Mouse (Mus musculus): ENCODE data around the gene Dnah8. TPM values are rescaled to one million over a fixed set of nuclear protein-coding genes. Genes with fewer than 3 reads are reported as not detected.

Gene Dnah8
- polyA plus RNA-seq, 1 experiment: 2.3 TPM

- TF ChIP-seq POLR2A (IDR thresholded peaks at IDR 0.05; ENCODE audit: borderline replicate concordance, extremely low read depth, insufficient read depth, insufficient read length, poor library complexity, severe bottlenecking) (no peak), CTCF (IDR thresholded peaks at IDR 0.05; ENCODE audit: borderline replicate concordance, extremely low read depth, insufficient read depth, insufficient read length) (no peak)
Measured at GRCm38 (mm10) chr17:30756771-30757170, 132.6 kb downstream of the Dnah8 start.

GRCm38 (mm10) chr17:30760307-30760706 is 136.2 kb downstream of the Dnah8 start:
- no peak for DNase-seq (ENCODE audit: low read depth)
- no peak for TF ChIP-seq POLR2A (IDR thresholded peaks at IDR 0.05; ENCODE audit: borderline replicate concordance, extremely low read depth, insufficient read depth, insufficient read length, poor library complexity, severe bottlenecking)
- no peak for TF ChIP-seq CTCF (IDR thresholded peaks at IDR 0.05; ENCODE audit: borderline replicate concordance, extremely low read depth, insufficient read depth, insufficient read length)

More at GRCm38 (mm10) chr17:30756771-30757170, 132.6 kb downstream of the Dnah8 start:
- DNase-seq (ENCODE audit: low read depth): no peak

GRCm38 (mm10) chr17:30764276-30764675 is 140.1 kb downstream of the Dnah8 start:
- TF ChIP-seq CTCF (IDR thresholded peaks at IDR 0.05; ENCODE audit: borderline replicate concordance, extremely low read depth, insufficient read depth, insufficient read length): no peak
- TF ChIP-seq POLR2A (IDR thresholded peaks at IDR 0.05; ENCODE audit: borderline replicate concordance, extremely low read depth, insufficient read depth, insufficient read length, poor library complexity, severe bottlenecking): no peak
- DNase-seq (ENCODE audit: low read depth): no peak

- no peak for DNase-seq (ENCODE audit: low read depth)
- TF ChIP-seq POLR2A (IDR thresholded peaks at IDR 0.05; ENCODE audit: borderline replicate concordance, extremely low read depth, insufficient read depth, insufficient read length, poor library complexity, severe bottlenecking): no peak
- no peak for TF ChIP-seq CTCF (IDR thresholded peaks at IDR 0.05; ENCODE audit: borderline replicate concordance, extremely low read depth, insufficient read depth, insufficient read length)
Measured at GRCm38 (mm10) chr17:30774416-30774815, 150.3 kb downstream of the Dnah8 start.

GRCm38 (mm10) chr17:30775096-30775495 is 150.9 kb downstream of the Dnah8 start:
- TF ChIP-seq POLR2A (IDR thresholded peaks at IDR 0.05; ENCODE audit: borderline replicate concordance, extremely low read depth, insufficient read depth, insufficient read length, poor library complexity, severe bottlenecking): no peak
- no peak for TF ChIP-seq CTCF (IDR thresholded peaks at IDR 0.05; ENCODE audit: borderline replicate concordance, extremely low read depth, insufficient read depth, insufficient read length)
- DNase-seq (ENCODE audit: low read depth): no peak

GRCm38 (mm10) chr17:30781046-30781445 is 156.9 kb downstream of the Dnah8 start:
- DNase-seq (ENCODE audit: low read depth): no peak
- no peak for TF ChIP-seq POLR2A (IDR thresholded peaks at IDR 0.05; ENCODE audit: borderline replicate concordance, extremely low read depth, insufficient read depth, insufficient read length, poor library complexity, severe bottlenecking)
- TF ChIP-seq CTCF (IDR thresholded peaks at IDR 0.05; ENCODE audit: borderline replicate concordance, extremely low read depth, insufficient read depth, insufficient read length): no peak

- TF ChIP-seq CTCF (IDR thresholded peaks at IDR 0.05; ENCODE audit: borderline replicate concordance, extremely low read depth, insufficient read depth, insufficient read length) (no peak), POLR2A (IDR thresholded peaks at IDR 0.05; ENCODE audit: borderline replicate concordance, extremely low read depth, insufficient read depth, insufficient read length, poor library complexity, severe bottlenecking) (no peak)
- no peak for DNase-seq (ENCODE audit: low read depth)
Measured at GRCm38 (mm10) chr17:30782286-30782685, 158.1 kb downstream of the Dnah8 start.

- TF ChIP-seq POLR2A (IDR thresholded peaks at IDR 0.05; ENCODE audit: borderline replicate concordance, extremely low read depth, insufficient read depth, insufficient read length, poor library complexity, severe bottlenecking): no peak
- no peak for TF ChIP-seq CTCF (IDR thresholded peaks at IDR 0.05; ENCODE audit: borderline replicate concordance, extremely low read depth, insufficient read depth, insufficient read length)
- no peak for DNase-seq (ENCODE audit: low read depth)
Measured at GRCm38 (mm10) chr17:30788361-30788760, 164.2 kb downstream of the Dnah8 start.

GRCm38 (mm10) chr17:30790816-30791215 is 166.7 kb downstream of the Dnah8 start:
- TF ChIP-seq POLR2A (IDR thresholded peaks at IDR 0.05; ENCODE audit: borderline replicate concordance, extremely low read depth, insufficient read depth, insufficient read length, poor library complexity, severe bottlenecking): no peak
- no peak for DNase-seq (ENCODE audit: low read depth)

GRCm38 (mm10) chr17:30792396-30792795 is 168.2 kb downstream of the Dnah8 start:
- DNase-seq (ENCODE audit: low read depth): no peak
- TF ChIP-seq CTCF (IDR thresholded peaks at IDR 0.05; ENCODE audit: borderline replicate concordance, extremely low read depth, insufficient read depth, insufficient read length) (no peak), POLR2A (IDR thresholded peaks at IDR 0.05; ENCODE audit: borderline replicate concordance, extremely low read depth, insufficient read depth, insufficient read length, poor library complexity, severe bottlenecking) (no peak)

GRCm38 (mm10) chr17:30796616-30797015 is 172.5 kb downstream of the Dnah8 start:
- TF ChIP-seq CTCF (IDR thresholded peaks at IDR 0.05; ENCODE audit: borderline replicate concordance, extremely low read depth, insufficient read depth, insufficient read length) (no peak), POLR2A (IDR thresholded peaks at IDR 0.05; ENCODE audit: borderline replicate concordance, extremely low read depth, insufficient read depth, insufficient read length, poor library complexity, severe bottlenecking) (no peak)
- no peak for DNase-seq (ENCODE audit: low read depth)

- DNase-seq (ENCODE audit: low read depth): no peak
- TF ChIP-seq POLR2A (IDR thresholded peaks at IDR 0.05; ENCODE audit: borderline replicate concordance, extremely low read depth, insufficient read depth, insufficient read length, poor library complexity, severe bottlenecking): no peak
- TF ChIP-seq CTCF (IDR thresholded peaks at IDR 0.05; ENCODE audit: borderline replicate concordance, extremely low read depth, insufficient read depth, insufficient read length): no peak
Measured at GRCm38 (mm10) chr17:30800261-30800985, 176.3 kb downstream of the Dnah8 start.
